Mouse (Mus musculus): ENCODE measurements around the gene Gpr88.

Gpr88 gene

GRCm38 (mm10) chr3:116244476-116244875 lies 8.8 kb downstream of the Gpr88 start:
- DNase-seq (ENCODE audit: low read depth, low spot score), result no peak

- DNase-seq (ENCODE audit: low read depth, low spot score), result no peak
Measured at GRCm38 (mm10) chr3:116242685-116243084, 10.6 kb downstream of the Gpr88 start.

GRCm38 (mm10) chr3:116237527-116237926 lies 15.8 kb downstream of the Gpr88 start:
- DNase-seq (ENCODE audit: low read depth, low spot score), result peak; percentile 28

GRCm38 (mm10) chr3:116236856-116237255 lies 16.4 kb downstream of the Gpr88 start:
- no peak for DNase-seq (ENCODE audit: low read depth, low spot score)

- no peak for DNase-seq (ENCODE audit: low read depth, low spot score)
Measured at GRCm38 (mm10) chr3:116233515-116233914, 19.8 kb downstream of the Gpr88 start.

GRCm38 (mm10) chr3:116232763-116233162 lies 20.5 kb downstream of the Gpr88 start:
- DNase-seq (ENCODE audit: low read depth, low spot score), result no peak

- DNase-seq (ENCODE audit: low read depth, low spot score), result no peak
Measured at GRCm38 (mm10) chr3:116229336-116229735, 24.0 kb downstream of the Gpr88 start.

GRCm38 (mm10) chr3:116228360-116229245 lies 24.7 kb downstream of the Gpr88 start:
- DNase-seq (ENCODE audit: low read depth, low spot score), result no peak

GRCm38 (mm10) chr3:116227383-116227782 lies 25.9 kb downstream of the Gpr88 start:
- no peak for DNase-seq (ENCODE audit: low read depth, low spot score)

- DNase-seq (ENCODE audit: low read depth, low spot score), result no peak
Measured at GRCm38 (mm10) chr3:116226915-116227314, 26.4 kb downstream of the Gpr88 start.

GRCm38 (mm10) chr3:116222511-116223243 lies 30.6 kb downstream of the Gpr88 start:
- DNase-seq (ENCODE audit: low read depth, low spot score), result peak; percentile 20

GRCm38 (mm10) chr3:116221686-116222010 lies 31.7 kb downstream of the Gpr88 start:
- peak; percentile 67 for DNase-seq (ENCODE audit: low read depth, low spot score)

- no peak for DNase-seq (ENCODE audit: low read depth, low spot score)
Measured at GRCm38 (mm10) chr3:116220980-116221685, 32.2 kb downstream of the Gpr88 start.

- DNase-seq (ENCODE audit: low read depth, low spot score), result peak; percentile 78
Measured at GRCm38 (mm10) chr3:116217398-116217797, 35.9 kb downstream of the Gpr88 start.

- DNase-seq (ENCODE audit: low read depth, low spot score), result no peak
Measured at GRCm38 (mm10) chr3:116216261-116216660, 37.0 kb downstream of the Gpr88 start.

GRCm38 (mm10) chr3:116211639-116212038 lies 41.7 kb downstream of the Gpr88 start:
- DNase-seq (ENCODE audit: low read depth, low spot score), result no peak

GRCm38 (mm10) chr3:116210720-116211121 lies 42.6 kb downstream of the Gpr88 start:
- no peak for DNase-seq (ENCODE audit: low read depth, low spot score)

- no peak for DNase-seq (ENCODE audit: low read depth, low spot score)
Measured at GRCm38 (mm10) chr3:116209214-116209613, 44.1 kb downstream of the Gpr88 start.

GRCm38 (mm10) chr3:116206306-116206834 lies 46.9 kb downstream of the Gpr88 start:
- DNase-seq (ENCODE audit: low read depth, low spot score), result no peak

GRCm38 (mm10) chr3:116205346-116206219 lies 47.7 kb downstream of the Gpr88 start:
- DNase-seq (ENCODE audit: low read depth, low spot score), result no peak

GRCm38 (mm10) chr3:116204643-116205042 lies 48.7 kb downstream of the Gpr88 start:
- no peak for DNase-seq (ENCODE audit: low read depth, low spot score)

All from ZHBTc4 (cell line).